Mouse (Mus musculus) thymus, postnatal 10 days (tissue): Measurements from ENCODE around the gene Itgb6.
A peak's percentile ranks its signal among the peaks of the same experiment; 100 is the strongest.

ENCODE experiments used
- DNase-seq, 2 experiments: peaks; one replicate each; pipeline ENCODE4 v3.0.0; 2021; ENCODE audit warnings: low spot score in 2 of 2

The Itgb6 gene

GRCm38 (mm10) chr2:60614758-60615157, 107.7 kb downstream of the Itgb6 start:
- no peak for DNase-seq

GRCm38 (mm10) chr2:60613857-60614228, 108.6 kb downstream of the Itgb6 start:
- DNase-seq, result no peak

- DNase-seq, result no peak
These were observed 109.3 kb downstream of the Itgb6 start for GRCm38 (mm10) chr2:60612906-60613856.

- DNase-seq, result no peak
These were observed 110.8 kb downstream of the Itgb6 start for GRCm38 (mm10) chr2:60611622-60612021.

GRCm38 (mm10) chr2:60609436-60610199, 112.8 kb downstream of the Itgb6 start:
- DNase-seq, result no peak

- peak in 1 of 2 experiments; percentile 11 for DNase-seq
These were observed 114.5 kb downstream of the Itgb6 start for GRCm38 (mm10) chr2:60607980-60608379.

GRCm38 (mm10) chr2:60601326-60601725, 121.1 kb downstream of the Itgb6 start:
- DNase-seq, result no peak

GRCm38 (mm10) chr2:60600863-60601262, 121.6 kb downstream of the Itgb6 start:
- no peak for DNase-seq

- DNase-seq, result no peak
These were observed 139.0 kb downstream of the Itgb6 start for GRCm38 (mm10) chr2:60583416-60583815.

GRCm38 (mm10) chr2:60554561-60554960, 167.9 kb downstream of the Itgb6 start:
- DNase-seq, result no peak

GRCm38 (mm10) chr2:60552902-60553682, 169.4 kb downstream of the Itgb6 start, which contains the start of gene Pla2r1:
Pla2r1 (minus strand) TSS chr2:60553308.
- peak in 1 of 2 experiments; percentile 12 for DNase-seq

- no peak for DNase-seq
These were observed 170.1 kb downstream of the Itgb6 start for GRCm38 (mm10) chr2:60552177-60552901.

- no peak for DNase-seq
These were observed 170.8 kb downstream of the Itgb6 start for GRCm38 (mm10) chr2:60551673-60552072.

GRCm38 (mm10) chr2:60550521-60550920, 171.9 kb downstream of the Itgb6 start:
- no peak for DNase-seq

GRCm38 (mm10) chr2:60549851-60550250, 172.6 kb downstream of the Itgb6 start:
- no peak for DNase-seq
